Mouse (Mus musculus) MEL (cell line): ENCODE measurements around the gene Rc3h2. TPM values are rescaled to one million over a fixed set of nuclear protein-coding genes. Genes with fewer than 3 reads are reported as not detected.
A peak's percentile ranks its signal among the peaks of the same experiment; 100 is the strongest.

Source experiments
- DNase-seq: peaks from one replicate; pipeline ENCODE4 v3.0.0; 2011; ENCODE audit warnings: low read depth, low spot score
- H3K27ac ChIP-seq: 2 replicates; pipeline ENCODE4 v1.5.1; 2012; ENCODE audit warnings: low read depth, mild to moderate bottlenecking, control low read depth, low read length, moderate library complexity; ENCODE audit not compliant: control insufficient read depth
- H3K27me3 ChIP-seq, 2 experiments: fragments of 150-350 bp in 1 of 2; sonication (generic) in 1 of 2; 2 replicates each; pipeline ENCODE4 v1.6.1; 2012; ENCODE audit warnings: low read length in 2 of 2, mild to moderate bottlenecking in 2 of 2, improper control_type of control experiment in 1 of 2, moderate library complexity in 1 of 2; ENCODE audit not compliant: insufficient read depth in 2 of 2, control insufficient read depth in 1 of 2
- H3K36me3 ChIP-seq, 2 experiments: 2 replicates each; pipeline ENCODE4 v1.6.1; 2012 to 2014; ENCODE audit warnings: low read length in 2 of 2, improper control_type of control experiment in 1 of 2, inconsistent platforms in 1 of 2, mild to moderate bottlenecking in 1 of 2; ENCODE audit not compliant: insufficient read depth in 2 of 2, control insufficient read depth in 1 of 2
- H3K4me1 ChIP-seq, 2 experiments: fragments of 150-350 bp in 1 of 2; sonication (generic) in 1 of 2; 2 replicates each; pipeline ENCODE4 v1.6.1; 2012; ENCODE audit warnings: low read length in 2 of 2, improper control_type of control experiment in 1 of 2, mild to moderate bottlenecking in 1 of 2; ENCODE audit not compliant: insufficient read depth in 2 of 2, control insufficient read depth in 1 of 2
- H3K4me3 ChIP-seq, 2 experiments: fragments of 150-350 bp in 1 of 2; sonication (generic) in 1 of 2; 2 replicates each; pipeline ENCODE4 v1.5.1; 2012; ENCODE audit warnings: low read depth in 2 of 2, low read length in 2 of 2, mild to moderate bottlenecking in 2 of 2, moderate library complexity in 2 of 2, control low read depth in 1 of 2, improper control_type of control experiment in 1 of 2; ENCODE audit not compliant: control insufficient read depth in 1 of 2, insufficient read depth in 1 of 2
- H3K79me2 ChIP-seq: 2 replicates; pipeline ENCODE4 v1.6.1; 2012; ENCODE audit warnings: mild to moderate bottlenecking, low read length, moderate library complexity; ENCODE audit not compliant: control insufficient read depth, poor library complexity, insufficient read depth
- H3K9ac ChIP-seq: 2 replicates; pipeline ENCODE4 v1.6.1; 2012; ENCODE audit warnings: low read depth, mild to moderate bottlenecking, control low read depth, low read length, moderate library complexity; ENCODE audit not compliant: control insufficient read depth, poor library complexity, severe bottlenecking
- H3K9me3 ChIP-seq: fragments of 150-350 bp; sonication (generic); replicated peaks from 2 replicates; pipeline ENCODE4 v1.6.1; 2012; ENCODE audit warnings: mild to moderate bottlenecking, low read length, improper control_type of control experiment, moderate library complexity; ENCODE audit not compliant: insufficient read depth
- BHLHE40 ChIP-seq: IDR thresholded peaks from 2 replicates; pipeline ENCODE4 v1.6.1; 2012; ENCODE audit warnings: low read depth, mild to moderate bottlenecking, inconsistent platforms, low read length, improper control_type of control experiment, borderline replicate concordance
- CHD1 ChIP-seq: IDR thresholded peaks from 2 replicates; pipeline ENCODE4 v1.6.1; 2012; ENCODE audit warnings: low read depth, mild to moderate bottlenecking, inconsistent platforms, low read length, improper control_type of control experiment
- CTCF ChIP-seq, 3 experiments: IDR thresholded peaks in 2 of 3; conservative IDR thresholded peaks in 1 of 3; 2 replicates each; pipeline ENCODE4 v1.5.1; 2011 to 2012; ENCODE audit warnings: low read length in 3 of 3, low read depth in 2 of 3, mild to moderate bottlenecking in 2 of 3, improper control_type of control experiment in 1 of 3, inconsistent platforms in 1 of 3, mixed read lengths in 1 of 3, moderate library complexity in 1 of 3; ENCODE audit not compliant: control insufficient read depth in 1 of 3, insufficient read depth in 1 of 3, poor library complexity in 1 of 3, severe bottlenecking in 1 of 3
- EP300 ChIP-seq, 2 experiments: IDR thresholded peaks; 2 replicates each; pipeline ENCODE4 v1.6.1; 2011; ENCODE audit warnings: improper control_type of control experiment in 2 of 2, low read length in 2 of 2, low read depth in 1 of 2, mild to moderate bottlenecking in 1 of 2
- GATA1 ChIP-seq: IDR thresholded peaks from 2 replicates; pipeline ENCODE4 v1.6.1; 2011; ENCODE audit warnings: low read depth, low read length, improper control_type of control experiment
- HCFC1 ChIP-seq: IDR thresholded peaks from 2 replicates; pipeline ENCODE4 v1.6.1; 2012; ENCODE audit warnings: low read depth, mild to moderate bottlenecking, inconsistent platforms, low read length, improper control_type of control experiment, moderate library complexity
- KAT2A ChIP-seq: conservative IDR thresholded peaks from 2 replicates; pipeline ENCODE4 v1.6.1; 2012; ENCODE audit warnings: low read depth, low read length, improper control_type of control experiment, inconsistent platforms
- MAFK ChIP-seq: IDR thresholded peaks from 2 replicates; pipeline ENCODE4 v1.6.1; 2011; ENCODE audit warnings: low read depth, mild to moderate bottlenecking, low read length, improper control_type of control experiment, borderline replicate concordance
- MAZ ChIP-seq: IDR thresholded peaks from 2 replicates; pipeline ENCODE4 v1.6.1; 2012; ENCODE audit warnings: low read depth, mild to moderate bottlenecking, inconsistent platforms, low read length, improper control_type of control experiment
- MEF2A ChIP-seq: IDR thresholded peaks from 2 replicates; pipeline ENCODE4 v1.6.1; 2014; ENCODE audit warnings: low read depth, mild to moderate bottlenecking, inconsistent platforms, low read length, improper control_type of control experiment; ENCODE audit not compliant: poor library complexity, insufficient replicate concordance, severe bottlenecking; ENCODE audit errors: extremely low read depth
- MXI1 ChIP-seq: IDR thresholded peaks from 2 replicates; pipeline ENCODE4 v1.6.1; 2011; ENCODE audit warnings: mild to moderate bottlenecking, low read depth, low read length, improper control_type of control experiment
- MYC ChIP-seq: IDR thresholded peaks from 2 replicates; pipeline ENCODE4 v1.6.1; 2011; ENCODE audit warnings: low read depth, mild to moderate bottlenecking, low read length, improper control_type of control experiment, moderate library complexity
- RAD21 ChIP-seq: IDR thresholded peaks from 2 replicates; pipeline ENCODE4 v1.6.1; 2011; ENCODE audit warnings: mild to moderate bottlenecking, low read depth, low read length, improper control_type of control experiment
- RCOR1 ChIP-seq: IDR thresholded peaks from 2 replicates; pipeline ENCODE4 v1.6.1; 2012; ENCODE audit warnings: low read depth, mild to moderate bottlenecking, inconsistent platforms, low read length, improper control_type of control experiment
- SIN3A ChIP-seq: IDR thresholded peaks from 2 replicates; pipeline ENCODE4 v1.6.1; 2012; ENCODE audit warnings: low read length, improper control_type of control experiment, inconsistent platforms
- TAL1 ChIP-seq: IDR thresholded peaks from 2 replicates; pipeline ENCODE4 v1.6.1; 2012; ENCODE audit warnings: mild to moderate bottlenecking, inconsistent platforms, low read length, moderate library complexity, mixed read lengths
- TCF12 ChIP-seq: IDR thresholded peaks from 2 replicates; pipeline ENCODE4 v1.6.1; 2014; ENCODE audit warnings: low read depth, mild to moderate bottlenecking, inconsistent platforms, low read length, improper control_type of control experiment, moderate library complexity
- USF1 ChIP-seq: IDR thresholded peaks from 2 replicates; pipeline ENCODE4 v1.6.1; 2014; ENCODE audit warnings: low read depth, mild to moderate bottlenecking, inconsistent platforms, low read length, improper control_type of control experiment, moderate library complexity
- USF2 ChIP-seq, 2 experiments: IDR thresholded peaks; 2 replicates each; pipeline ENCODE4 v1.6.1; 2011 to 2012; ENCODE audit warnings: improper control_type of control experiment in 2 of 2, low read length in 2 of 2, borderline replicate concordance in 1 of 2, inconsistent platforms in 1 of 2, low read depth in 1 of 2, mild to moderate bottlenecking in 1 of 2; ENCODE audit not compliant: insufficient read depth in 1 of 2
- ZC3H11A ChIP-seq: IDR thresholded peaks from 2 replicates; pipeline ENCODE4 v1.6.1; 2012; ENCODE audit warnings: low read depth, mild to moderate bottlenecking, inconsistent platforms, low read length, improper control_type of control experiment
- ZNF384 ChIP-seq: IDR thresholded peaks from 2 replicates; pipeline ENCODE4 v1.6.1; 2012; ENCODE audit warnings: low read depth, mild to moderate bottlenecking, inconsistent platforms, low read length, improper control_type of control experiment
- polyA plus RNA-seq, 2 experiments: library from polyadenylated mRNA; stranded (reverse) in 1 of 2; unstranded in 1 of 2; fragments of >175 nt in 1 of 2; fragments of >200 nt in 1 of 2; gene quantifications; 2 replicates each; pipeline versions ENCODE4 v1.2.1 to v1.2.4; 2012; ENCODE audit warnings: low replicate concordance in 2 of 2, low read depth in 1 of 2; ENCODE audit not compliant: insufficient read length in 2 of 2, insufficient read depth in 1 of 2, missing spikeins in 1 of 2
- total RNA-seq: library from RNA; depleted of rRNA; stranded (reverse); fragments of 300-350 nt; gene quantifications from 2 replicates; pipeline ENCODE4 v1.2.3, GENCODE M21; 2012

Gene Rc3h2
- total and polyA plus RNA-seq, 3 experiments: 4.1 to 43.5 (median 10.5) TPM

- H3K27me3 ChIP-seq: no peaks in the 10 kb centered on the region
- H3K36me3 ChIP-seq: peaks cover 2 to 12% of the 10 kb centered on the region in 2 experiments
- peaks cover 0 to 11% of the 10 kb centered on the region in 2 experiments; a peak in 3 of 4 replicates for H3K4me1 ChIP-seq
- no peak overlapping the region for H3K27ac ChIP-seq
- H3K9me3 ChIP-seq: no peaks in the 10 kb centered on the region
- H3K79me2 ChIP-seq: no peaks in the 10 kb centered on the region; the same call in 1 of the 2 replicates
- peak overlapping the region in 1 of 2 experiments; percentile 1; a peak in 1 of 4 replicates for H3K4me3 ChIP-seq
- TF ChIP-seq USF2 (IDR thresholded peaks at IDR 0.05; ENCODE audit: borderline replicate concordance in 1 of 2, insufficient read depth in 1 of 2, low read depth in 1 of 2, low read length in 2 of 2) (no peak), BHLHE40 (no peak), RCOR1 (no peak), MYC (no peak), CHD1 (no peak), MEF2A (no peak), ZNF384 (no peak), MAZ (no peak), TAL1 (no peak), SIN3A (peak; percentile 51; the same call in 1 of the 2 replicates), RAD21 (no peak), USF1 (no peak), GATA1 (0 out of 2 replicates have a peak, but pooled peaks have one; percentile 37), MXI1 (0 out of 2 replicates have a peak, but pooled peaks have one; percentile 24), HCFC1 (no peak), EP300 (IDR thresholded peaks at IDR 0.05; ENCODE audit: low read depth in 1 of 2, low read length in 2 of 2) (peak; percentile 63 to 66), KAT2A (no peak), CTCF (IDR thresholded peaks at IDR 0.05 in 2 of 3, conservative IDR thresholded peaks at IDR 0.05 in 1 of 3; ENCODE audit: control insufficient read depth in 1 of 3, insufficient read depth in 1 of 3, low read depth in 2 of 3, low read length in 3 of 3, poor library complexity in 1 of 3, severe bottlenecking in 1 of 3) (no peak), ZC3H11A (no peak), TCF12 (0 out of 2 replicates have a peak, but pooled peaks have one; percentile 25), MAFK (no peak)
- DNase-seq: no peak
- H3K9ac ChIP-seq: no peak overlapping the region
Observed at GRCm38 (mm10) chr2:37466266-37466665, 43.6 kb upstream of the Rc3h2 start.
